Mouse (Mus musculus) liver, adult 2 months (tissue): ENCODE results near the gene Nmt1. TPM values are rescaled to one million over a fixed set of nuclear protein-coding genes. Genes with fewer than 3 reads are reported as not detected.

Experiments used
- DNase-seq: peaks from one replicate; pipeline ENCODE4 v3.0.0-alpha.2; 2011; ENCODE audit warnings: low read depth, low spot score; ENCODE audit errors: extremely low read depth
- H3K27ac ChIP-seq: fragments of 200-500 bp; replicated peaks from 2 replicates; pipeline ENCODE4 v1.5.1; 2012; ENCODE audit warnings: low read depth, mild to moderate bottlenecking, control low read depth, inconsistent platforms, low read length; ENCODE audit not compliant: insufficient read depth
- H3K27me3 ChIP-seq: fragments of 200-500 bp; 2 replicates; pipeline ENCODE4 v1.6.1; 2012; ENCODE audit warnings: mild to moderate bottlenecking, moderate library complexity, low read length, inconsistent platforms; ENCODE audit not compliant: control insufficient read depth, insufficient read depth
- H3K36me3 ChIP-seq: fragments of 200-500 bp; 2 replicates; pipeline ENCODE4 v1.6.1; 2012; ENCODE audit warnings: low read length, inconsistent platforms; ENCODE audit not compliant: control insufficient read depth, insufficient read depth
- H3K4me1 ChIP-seq: fragments of 200-500 bp; 2 replicates; pipeline ENCODE4 v1.6.1; 2011; ENCODE audit warnings: low read length; ENCODE audit not compliant: control insufficient read depth, insufficient read depth
- H3K4me3 ChIP-seq: fragments of 200-500 bp; 2 replicates; pipeline ENCODE4 v1.5.1; 2011; ENCODE audit warnings: low read depth, mild to moderate bottlenecking, control low read depth, low read length, moderate library complexity; ENCODE audit not compliant: insufficient read depth
- H3K79me2 ChIP-seq: fragments of 200-500 bp; 2 replicates; pipeline ENCODE4 v1.6.1; 2012; ENCODE audit warnings: inconsistent platforms, mild to moderate bottlenecking, low read length, moderate library complexity; ENCODE audit not compliant: control insufficient read depth, insufficient read depth
- H3K9ac ChIP-seq: fragments of 200-500 bp; 2 replicates; pipeline ENCODE4 v1.6.1; 2012; ENCODE audit warnings: low read depth, mild to moderate bottlenecking, control low read depth, inconsistent platforms, low read length
- CTCF ChIP-seq: fragments of 200-500 bp; IDR thresholded peaks from 2 replicates; pipeline ENCODE4 v1.5.1; 2011; ENCODE audit warnings: low read depth, low read length, control low read depth
- POLR2A ChIP-seq: fragments of 200-500 bp; IDR thresholded peaks from 2 replicates; pipeline ENCODE4 v1.6.1; 2011; ENCODE audit warnings: low read length, control low read depth; ENCODE audit not compliant: insufficient read depth; ENCODE audit errors: extremely low read depth
- WGBS: fragments of 180-500 bp; shearing (Covaris S2); methylation state at CpG from one replicate; pipeline ENCODE4 v1.1.7; 2018; 5-methylcytosine and 5-hydroxymethylcytosine counted together
- polyA plus RNA-seq: library from polyadenylated mRNA; depleted of rRNA; stranded (reverse); fragments of >200 nt; gene quantifications from 2 replicates; pipeline ENCODE4 v1.2.3, GENCODE M21; 2012
- total RNA-seq: library from RNA; depleted of rRNA; stranded (reverse); fragments of >200 nt; gene quantifications from 2 replicates; pipeline ENCODE4 v1.2.3, GENCODE M21; 2014

The Nmt1 gene
- total and polyA plus RNA-seq, 2 experiments, result 16.8 to 34.1 TPM

DNA sequence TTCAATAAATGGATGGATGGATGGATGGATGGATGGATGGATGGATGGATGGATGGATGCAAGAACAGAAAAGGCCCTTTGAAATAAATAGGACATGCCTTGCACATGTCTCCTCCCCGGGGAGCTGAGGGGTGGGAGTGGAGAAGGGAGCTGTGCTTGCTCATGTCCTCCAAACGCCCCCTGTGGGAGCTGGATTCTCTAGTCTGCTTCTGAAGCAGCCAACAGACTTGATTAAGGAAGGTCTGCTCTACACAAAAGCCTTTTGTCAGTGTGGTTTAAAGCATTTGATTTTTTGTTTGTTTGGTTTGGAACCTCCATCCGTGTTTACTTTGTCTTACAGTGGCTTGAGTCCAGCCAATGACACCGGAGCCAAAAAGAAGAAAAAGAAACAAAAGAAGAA lies 14.8 kb downstream of the Nmt1 start:
- DNase-seq, result peak; percentile 36
- 47% methylated on average over 4 of the region's 4 CpGs for WGBS
- H3K36me3 ChIP-seq, result peaks cover 35% of the 10 kb centered on the region

DNA sequence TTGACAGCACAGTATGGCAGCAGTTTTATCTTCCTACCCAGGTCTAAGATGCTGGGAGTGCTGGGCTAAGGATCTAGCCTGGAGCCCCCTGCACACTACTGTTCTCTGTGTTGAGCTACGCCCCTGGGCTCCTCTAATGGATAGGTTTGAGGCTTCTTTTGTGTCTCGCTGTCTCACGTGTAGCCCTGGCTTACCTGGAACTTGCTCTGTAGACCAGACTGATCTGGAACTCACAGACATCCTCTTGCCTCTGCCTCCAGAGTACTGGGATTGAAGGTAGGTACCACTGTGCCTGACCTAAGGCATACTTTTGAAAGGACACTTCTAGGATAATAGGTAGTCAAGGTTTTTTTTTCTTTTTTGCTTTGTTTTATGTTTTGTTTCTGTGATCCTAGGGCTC lies 16.0 kb downstream of the Nmt1 start:
- no peak overlapping the region for H3K27ac ChIP-seq
- H3K4me3 ChIP-seq, result no peak overlapping the region
- H3K4me1 ChIP-seq, result peaks cover 10% of the 10 kb centered on the region; the same call in 1 of the 2 replicates
- peaks cover 35% of the 10 kb centered on the region for H3K36me3 ChIP-seq
- no peaks in the 10 kb centered on the region for H3K27me3 ChIP-seq
- DNase-seq, result no peak
- H3K79me2 ChIP-seq, result peaks cover 24% of the 10 kb centered on the region; the same call in 1 of the 2 replicates
- 97% methylated on average over 3 of the region's 3 CpGs for WGBS
- no peak overlapping the region for H3K9ac ChIP-seq
- TF ChIP-seq POLR2A (no peak), CTCF (no peak)

More for the DNA sequence above, 14.8 kb downstream of the Nmt1 start:
- H3K79me2 ChIP-seq, result peaks cover 35% of the 10 kb centered on the region; the same call in 1 of the 2 replicates
- peaks cover 10% of the 10 kb centered on the region; the same call in 1 of the 2 replicates for H3K4me1 ChIP-seq
- H3K4me3 ChIP-seq, result no peak overlapping the region
- H3K9ac ChIP-seq, result no peak overlapping the region
- no peak overlapping the region for H3K27ac ChIP-seq
- H3K27me3 ChIP-seq, result no peaks in the 10 kb centered on the region
- no peak for TF ChIP-seq POLR2A
- TF ChIP-seq CTCF, result no peak

DNA sequence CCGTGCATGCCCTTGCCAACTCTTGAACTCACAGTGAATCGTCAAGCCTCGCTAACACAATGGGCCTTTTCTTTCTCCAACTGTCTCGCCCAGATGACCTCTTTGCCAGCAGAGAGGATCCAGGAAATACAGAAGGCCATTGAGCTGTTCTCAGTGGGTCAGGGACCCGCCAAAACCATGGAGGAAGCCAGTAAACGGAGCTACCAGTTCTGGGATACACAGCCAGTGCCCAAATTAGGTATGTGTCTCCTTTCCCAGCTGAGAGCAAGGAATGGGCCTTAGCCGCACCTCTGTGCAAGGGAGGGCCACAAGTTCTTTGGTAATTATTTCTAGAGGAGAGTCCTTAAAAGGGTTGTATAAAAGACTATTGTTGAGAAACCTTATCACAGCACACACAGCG lies 18.3 kb downstream of the Nmt1 start:
- TF ChIP-seq POLR2A (no peak), CTCF (no peak)
- peaks cover 35% of the 10 kb centered on the region for H3K36me3 ChIP-seq
- WGBS, result 89% methylated on average over 8 of the region's 8 CpGs
- no peak overlapping the region for H3K9ac ChIP-seq
- H3K4me1 ChIP-seq, result peaks cover 10% of the 10 kb centered on the region; the same call in 1 of the 2 replicates
- H3K27me3 ChIP-seq, result no peaks in the 10 kb centered on the region
- peaks cover 8% of the 10 kb centered on the region; the same call in 1 of the 2 replicates for H3K79me2 ChIP-seq
- no peak overlapping the region for H3K4me3 ChIP-seq
- H3K27ac ChIP-seq, result no peak overlapping the region
- DNase-seq, result no peak

DNA sequence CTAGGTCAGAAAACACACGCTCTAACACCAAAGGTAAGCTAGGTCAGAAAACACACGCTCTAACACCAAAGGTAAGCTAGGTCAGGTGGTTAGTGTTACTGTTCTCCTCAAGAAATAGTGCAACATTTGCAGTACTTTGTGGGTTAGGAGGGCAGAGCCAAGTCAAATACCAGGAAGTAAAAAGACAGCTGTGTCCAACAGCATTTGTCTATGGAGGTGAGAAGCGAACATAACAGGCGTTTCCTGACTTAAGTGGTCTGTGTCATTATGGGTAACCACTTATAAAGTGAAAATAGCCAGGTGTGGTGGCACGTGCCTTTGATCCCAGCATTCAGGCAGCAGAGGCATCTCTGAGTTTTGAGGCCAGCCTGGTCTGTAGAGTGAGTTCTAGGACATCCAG lies 21.6 kb downstream of the Nmt1 start:
- Histone ChIP-seq H3K27me3 (no peaks in the 10 kb centered on the region), H3K9ac (no peak overlapping the region), H3K4me3 (no peak overlapping the region), H3K27ac (no peak overlapping the region), H3K36me3 (peaks cover 24% of the 10 kb centered on the region), H3K79me2 (no peaks in the 10 kb centered on the region), H3K4me1 (no peaks in the 10 kb centered on the region)
- DNase-seq, result no peak
- WGBS, result 86% methylated on average over 5 of the region's 5 CpGs
- TF ChIP-seq POLR2A (no peak), CTCF (no peak)

DNA sequence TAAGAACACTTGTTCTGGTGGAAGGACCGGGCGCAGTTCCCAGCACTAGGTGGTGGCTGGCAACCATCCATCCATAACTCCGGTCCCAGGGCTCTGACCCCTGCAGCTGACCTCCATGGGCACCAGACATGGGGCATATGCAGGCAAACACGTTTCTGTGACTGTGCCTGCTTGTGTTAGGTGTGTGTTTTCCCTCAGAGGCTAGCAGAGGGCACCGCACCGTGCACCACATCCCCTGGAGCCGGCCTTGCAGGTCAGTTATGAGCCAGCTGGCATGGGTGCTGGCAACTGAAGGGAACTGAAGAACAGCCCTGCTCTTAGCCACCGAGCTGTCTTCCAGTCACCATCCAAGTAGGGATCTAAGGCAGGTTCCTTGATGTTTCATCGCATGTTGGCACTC lies 22.2 kb downstream of the Nmt1 start:
- peaks cover 22% of the 10 kb centered on the region for H3K36me3 ChIP-seq
- H3K9ac ChIP-seq, result no peak overlapping the region
- 40% methylated on average over 9 of the region's 9 CpGs for WGBS
- H3K27ac ChIP-seq, result no peak overlapping the region
- no peaks in the 10 kb centered on the region for H3K79me2 ChIP-seq
- H3K4me1 ChIP-seq, result no peaks in the 10 kb centered on the region
- H3K27me3 ChIP-seq, result no peaks in the 10 kb centered on the region
- peak; percentile 63 for DNase-seq
- no peak for TF ChIP-seq POLR2A
- no peak for TF ChIP-seq CTCF
- H3K4me3 ChIP-seq, result no peak overlapping the region

DNA sequence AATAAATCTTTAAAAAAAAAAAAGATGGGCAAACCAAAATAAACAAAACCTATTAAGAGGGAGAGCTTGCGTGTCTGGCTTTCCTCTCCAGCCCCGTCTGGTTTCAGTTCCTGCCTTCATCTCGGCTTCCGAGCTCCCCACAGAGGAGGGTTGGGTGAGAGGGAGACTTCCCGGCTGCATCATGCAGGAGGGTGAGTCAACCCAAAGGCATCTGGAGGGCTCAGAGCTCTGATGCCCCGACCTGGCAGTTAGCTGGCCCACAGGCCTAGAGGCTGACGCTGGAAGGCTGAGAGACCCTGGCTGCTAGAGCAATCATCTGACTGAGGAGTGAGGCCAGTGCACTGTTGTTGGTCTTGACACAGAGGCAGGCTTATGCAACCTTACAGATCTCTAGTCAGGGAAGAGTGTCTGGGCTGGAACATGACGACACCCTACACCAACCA lies 23.3 kb downstream of the Nmt1 start:
- Histone ChIP-seq H3K9ac (no peak overlapping the region), H3K27ac (no peak overlapping the region), H3K4me1 (no peaks in the 10 kb centered on the region), H3K27me3 (no peaks in the 10 kb centered on the region), H3K79me2 (no peaks in the 10 kb centered on the region), H3K4me3 (no peak overlapping the region), H3K36me3 (peaks cover 23% of the 10 kb centered on the region)
- WGBS, result 71% methylated on average over 8 of the region's 8 CpGs
- no peak for DNase-seq
- TF ChIP-seq POLR2A (no peak), CTCF (no peak)
